Mouse (Mus musculus) retina, postnatal 1 day (tissue): ENCODE measurements around the gene Adap1.

ENCODE experiments used
- DNase-seq: peaks from one replicate; pipeline ENCODE4 v3.0.0-alpha.2; 2012

Gene Adap1

GRCm38 (mm10) chr5:139243384-139243783 lies 82.0 kb downstream of the Adap1 start:
- peak; percentile 86 for DNase-seq

DNA sequence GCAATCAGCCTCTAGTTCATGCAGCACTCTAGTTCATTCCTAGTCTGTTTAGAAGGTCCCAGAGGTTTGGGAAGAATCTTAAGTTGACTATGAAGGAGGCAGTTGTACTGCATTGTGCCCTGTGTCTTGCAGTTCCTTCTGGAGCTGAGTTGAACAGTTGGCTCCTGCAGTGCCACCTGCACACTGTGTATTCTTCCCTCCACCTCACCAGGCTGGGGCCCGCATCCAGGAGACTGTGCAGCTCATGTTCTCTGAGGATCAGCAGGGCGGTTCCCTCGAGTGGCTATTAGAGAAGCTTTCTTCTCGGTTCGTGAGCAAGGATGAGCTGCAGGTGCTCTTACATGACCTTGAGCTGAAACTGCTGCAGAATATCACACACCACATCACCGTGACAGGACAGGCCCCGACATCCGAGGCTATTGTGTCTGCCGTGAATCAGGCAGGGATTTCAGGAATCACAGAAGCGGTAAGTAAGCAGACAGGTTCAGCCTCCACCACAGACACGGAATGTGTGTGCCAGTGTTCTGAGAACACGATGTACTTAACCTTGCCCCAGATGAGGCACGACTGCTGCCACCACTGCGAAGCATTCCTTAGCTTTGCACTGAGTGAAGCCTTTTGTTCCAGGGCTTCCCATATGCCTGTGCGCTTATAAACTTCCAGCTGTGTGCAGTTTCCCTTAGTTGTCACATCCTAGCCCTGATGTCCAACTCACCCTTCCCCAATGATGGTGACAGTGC lies 84.2 kb downstream of the Adap1 start:
- no peak for DNase-seq

- no peak for DNase-seq
Observed at GRCm38 (mm10) chr5:139237436-139237835, 88.0 kb downstream of the Adap1 start.

DNA sequence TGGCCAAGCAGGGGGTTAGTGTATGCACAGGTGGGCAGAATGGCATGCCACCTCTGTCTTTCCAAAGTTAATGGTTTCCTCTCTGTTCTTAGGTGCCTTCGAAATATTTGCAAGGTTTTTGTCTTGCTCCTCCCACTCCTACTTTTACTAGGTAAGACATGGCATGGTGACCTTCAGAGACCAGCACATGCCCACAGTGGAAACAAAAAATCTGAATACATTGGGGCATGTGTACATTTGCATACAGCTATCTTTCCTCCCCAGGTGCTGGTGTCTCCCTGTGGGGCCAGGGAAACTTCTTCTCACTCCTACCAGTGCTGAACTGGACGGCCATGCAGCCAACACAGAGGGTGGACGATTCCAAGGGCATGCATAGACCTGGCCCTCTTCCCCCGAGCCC lies 91.0 kb downstream of the Adap1 start:
- DNase-seq: no peak

DNA sequence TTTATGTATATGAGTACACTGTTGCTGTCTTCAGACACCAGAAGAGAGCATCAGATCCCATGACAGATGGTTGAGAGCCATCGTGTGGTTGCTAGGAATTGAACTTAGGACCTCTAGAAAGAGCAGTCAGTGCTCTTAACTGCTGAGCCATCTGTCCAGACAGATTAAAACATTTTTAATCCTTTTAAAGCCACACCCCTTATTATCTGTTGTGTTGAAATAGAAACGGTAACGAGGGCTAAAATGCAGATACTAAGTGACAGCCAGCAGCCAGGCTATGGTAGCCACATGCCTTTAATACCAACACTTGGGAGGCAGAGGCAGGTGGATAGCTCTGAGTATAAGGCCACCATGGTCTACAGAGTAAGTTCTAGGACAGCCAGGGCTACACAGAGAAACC lies 93.3 kb downstream of the Adap1 start:
- DNase-seq: peak; percentile 69

GRCm38 (mm10) chr5:139229716-139230115 lies 95.7 kb downstream of the Adap1 start:
- DNase-seq: no peak

- DNase-seq: no peak
Observed at GRCm38 (mm10) chr5:139228318-139228717, 97.1 kb downstream of the Adap1 start.

DNA sequence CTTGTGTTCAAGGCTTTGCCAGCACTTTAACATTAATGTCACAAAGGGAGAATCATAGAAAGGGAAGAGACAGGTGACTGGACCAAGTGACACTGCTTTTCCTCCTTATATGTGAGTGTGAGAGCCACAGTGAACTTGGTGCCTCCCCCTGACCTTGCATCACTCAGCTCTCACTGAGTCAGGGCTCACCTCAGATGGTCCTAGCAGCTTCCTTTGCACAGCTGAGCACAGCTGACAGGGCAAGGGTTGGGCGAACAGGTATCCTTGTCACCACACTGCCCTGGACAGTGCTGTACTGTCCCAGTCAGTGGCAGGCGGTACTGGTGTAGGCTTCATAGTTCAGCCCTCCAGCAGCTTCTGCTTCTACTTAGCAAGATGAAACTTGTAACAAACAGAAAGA lies 97.8 kb downstream of the Adap1 start:
- no peak for DNase-seq

- DNase-seq: no peak
Observed at GRCm38 (mm10) chr5:139227236-139227635, 98.2 kb downstream of the Adap1 start.

GRCm38 (mm10) chr5:139223331-139223730 lies 102.1 kb downstream of the Adap1 start:
- DNase-seq: no peak
